Mouse (Mus musculus): ENCODE measurements at regions not wholly inside any gene's neighbourhood (a gene's known extent, or its start where the extent isn't known, plus 50 kb on each side); places are given as distances from the start of the nearest gene placed in this dataset.
A peak's percentile ranks its signal among the peaks of the same experiment; 100 is the strongest.

DNA sequence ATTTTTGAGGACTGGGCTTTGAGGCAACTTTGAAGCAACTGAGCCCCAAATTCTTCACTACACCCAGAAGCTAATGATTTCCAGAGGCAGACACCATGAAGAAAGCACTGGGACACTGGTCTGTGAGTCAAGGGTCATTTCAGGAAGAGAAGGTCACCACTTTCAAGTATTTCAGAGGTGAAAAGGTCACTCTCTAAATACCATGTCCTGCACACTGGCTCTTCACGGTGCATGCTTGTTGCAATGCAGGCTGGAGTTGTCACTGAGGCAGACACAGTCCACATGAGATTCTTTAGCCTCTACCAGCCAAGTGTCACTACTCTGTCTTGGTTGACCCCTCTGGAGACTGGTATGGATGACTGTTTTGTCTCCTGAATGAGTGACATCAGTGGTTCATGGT is 320.7 kb upstream of the Npvf start:
- no peak for DNase-seq

DNA sequence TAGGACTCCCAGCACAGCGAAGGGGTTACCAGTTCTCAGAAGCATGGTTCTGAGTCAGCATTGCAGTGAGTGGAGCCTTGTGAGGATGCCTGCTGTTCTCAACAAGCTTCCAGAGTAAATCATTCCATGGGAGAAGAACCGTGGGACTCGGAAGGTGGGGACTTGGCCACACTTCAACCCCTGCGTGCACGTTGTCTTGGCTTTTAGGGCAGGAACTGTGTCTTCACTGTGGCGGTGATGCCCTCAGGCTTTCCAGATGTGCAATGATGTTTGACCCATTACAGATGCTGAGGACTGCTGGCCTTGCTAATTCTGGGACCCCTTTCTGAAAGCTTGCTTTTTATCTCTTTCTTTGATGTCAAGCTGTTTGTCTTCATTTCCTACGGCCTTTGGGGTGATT is 322.7 kb upstream of the Npvf start:
- DNase-seq: no peak

DNA sequence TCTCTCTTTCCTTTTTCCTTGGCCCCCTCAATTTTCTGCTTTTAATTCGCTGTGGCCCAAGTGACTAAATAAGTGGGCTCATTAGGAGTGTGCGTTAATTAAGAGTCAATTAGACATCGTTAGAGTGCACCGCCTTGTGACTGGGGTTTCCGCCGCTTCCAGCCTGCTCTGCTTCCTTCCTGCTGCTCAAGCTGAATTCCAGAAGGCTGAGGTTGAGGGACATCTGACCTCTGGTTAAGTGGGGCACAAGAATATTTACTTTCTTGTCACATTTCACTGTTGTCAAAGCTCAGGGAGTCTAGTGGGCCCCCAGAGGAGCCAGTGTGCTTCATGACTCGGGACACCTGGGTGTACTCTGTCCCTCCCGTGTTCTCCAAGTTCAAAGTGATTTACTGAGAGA is 323.1 kb upstream of the Npvf start:
- peak; percentile 42 for DNase-seq

DNA sequence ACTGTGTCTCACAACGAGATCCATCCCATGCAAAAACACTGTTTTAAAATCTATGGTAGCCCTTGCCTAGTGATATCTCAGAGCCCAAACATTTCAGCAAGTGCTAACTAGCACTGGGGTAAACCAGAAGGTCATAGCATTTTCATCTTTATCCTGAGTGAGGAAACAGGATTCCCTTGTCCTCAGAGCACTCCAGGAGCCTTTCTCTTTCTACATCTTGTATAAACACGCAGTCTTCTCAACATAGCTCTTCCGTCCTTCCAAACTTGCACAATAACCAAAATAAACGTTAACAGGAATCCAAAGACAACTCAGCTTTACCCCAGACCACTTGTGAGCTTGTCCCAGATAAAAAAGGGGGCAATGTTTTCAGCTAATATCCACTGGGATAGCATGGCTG is 323.8 kb upstream of the Npvf start:
- no peak for DNase-seq

DNA sequence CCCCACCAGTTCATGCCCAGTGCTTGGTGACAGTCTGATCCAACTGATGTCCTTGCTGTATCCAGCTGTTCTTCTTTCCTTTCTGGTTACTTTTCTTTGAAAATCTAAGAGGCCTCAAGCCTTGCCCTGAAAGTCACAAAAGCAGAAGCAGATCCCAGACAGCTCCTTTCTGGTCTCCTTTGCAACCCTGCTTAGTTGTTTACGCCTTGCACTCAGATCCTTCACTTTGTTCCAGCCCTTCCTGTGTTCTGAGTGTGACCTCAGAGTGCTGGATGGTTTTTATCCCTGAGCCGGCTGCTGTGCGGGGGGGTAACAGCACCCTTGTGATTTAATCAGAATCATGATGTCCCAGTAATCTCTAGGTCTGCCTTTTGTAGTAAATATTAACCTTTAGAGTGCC is 324.3 kb upstream of the Npvf start:
- peak; percentile 51 for DNase-seq

DNA sequence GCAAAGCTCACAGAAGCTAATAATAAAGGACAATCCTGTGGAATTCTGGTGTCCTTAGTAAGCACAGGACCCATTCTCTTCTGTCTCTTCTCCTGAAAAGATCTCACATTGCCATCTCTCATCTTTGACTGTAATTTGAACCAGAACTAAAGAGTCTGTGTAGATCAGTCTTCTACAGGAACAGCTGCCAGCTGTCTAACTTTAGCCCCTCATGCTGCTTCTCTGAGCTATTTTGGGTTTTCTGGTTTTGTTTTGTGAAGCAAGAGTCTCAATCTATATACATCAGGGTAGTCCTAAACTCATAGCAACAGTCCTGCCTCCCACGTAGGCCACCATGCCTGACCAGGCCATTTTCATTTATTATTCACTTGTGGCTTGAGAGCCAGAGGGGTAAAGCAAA is 325.5 kb upstream of the Npvf start:
- DNase-seq: no peak

DNA sequence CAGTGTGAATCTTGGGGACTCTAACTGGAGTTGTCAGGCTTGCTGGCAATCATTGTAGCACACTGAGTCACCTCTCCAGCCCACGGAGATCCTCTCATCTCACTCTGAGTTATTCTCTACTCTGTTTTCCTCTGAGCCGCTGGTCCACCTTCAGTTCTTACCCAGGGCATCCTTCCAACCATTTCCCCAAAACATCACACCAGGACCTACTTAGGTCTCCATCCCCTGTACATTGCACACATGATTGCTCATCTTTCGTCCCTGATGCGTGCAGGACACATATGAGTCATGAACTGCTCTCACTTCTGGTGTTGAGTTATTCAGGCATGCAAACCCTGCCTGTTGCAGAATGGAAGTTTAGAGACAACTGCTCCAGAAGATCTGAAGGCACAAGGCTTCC is 326.1 kb upstream of the Npvf start:
- no peak for DNase-seq

DNA sequence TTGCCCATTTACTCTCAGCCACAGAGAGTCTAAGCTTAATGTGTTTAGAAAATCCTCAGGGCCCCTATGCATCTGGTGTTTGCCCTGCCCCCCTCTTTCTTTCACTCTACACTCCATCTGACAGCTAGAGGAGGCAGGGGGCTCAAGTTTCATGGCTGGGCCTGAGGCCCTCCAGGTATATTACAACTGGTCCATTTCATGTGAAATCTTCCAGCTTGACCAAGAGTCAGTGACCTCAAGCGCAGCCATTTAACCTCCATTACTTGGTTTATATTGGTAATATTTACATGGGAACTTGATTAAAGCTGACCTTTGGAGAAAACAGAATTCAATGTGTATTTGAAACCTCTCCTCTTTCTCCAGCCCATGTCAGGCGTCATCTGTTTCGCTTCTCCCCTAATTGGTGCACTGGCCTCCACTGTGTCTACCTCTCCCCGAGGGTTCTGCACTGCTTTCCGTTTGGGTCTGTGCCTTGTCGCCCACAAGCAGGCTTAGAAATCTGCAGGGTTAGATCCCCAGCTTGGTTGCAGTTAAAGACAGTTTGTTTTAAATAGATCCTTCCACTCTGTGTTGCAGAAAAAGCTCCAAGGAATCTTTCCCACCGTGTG is 327.6 kb upstream of the Npvf start:
- no peak for DNase-seq

DNA sequence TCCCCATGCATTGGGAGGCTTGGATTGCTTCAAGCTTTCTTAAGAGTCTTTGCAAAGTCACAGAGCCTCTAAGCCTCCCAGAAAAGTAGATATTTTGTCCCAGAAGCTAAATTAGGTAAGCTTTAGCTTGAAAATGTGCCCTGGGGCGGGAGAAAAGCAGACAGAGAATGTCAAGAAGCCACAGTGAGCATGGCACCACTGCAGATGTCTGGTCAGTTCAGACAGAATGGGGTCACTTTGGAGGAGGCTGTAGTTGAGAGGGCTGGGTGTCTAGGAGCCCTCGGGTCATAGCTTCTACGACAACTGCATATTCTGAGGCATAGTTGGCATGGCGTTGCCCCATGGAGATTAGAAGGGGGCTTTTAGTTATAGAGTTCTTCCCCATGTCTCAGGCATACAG is 328.6 kb upstream of the Npvf start:
- DNase-seq: no peak

DNA sequence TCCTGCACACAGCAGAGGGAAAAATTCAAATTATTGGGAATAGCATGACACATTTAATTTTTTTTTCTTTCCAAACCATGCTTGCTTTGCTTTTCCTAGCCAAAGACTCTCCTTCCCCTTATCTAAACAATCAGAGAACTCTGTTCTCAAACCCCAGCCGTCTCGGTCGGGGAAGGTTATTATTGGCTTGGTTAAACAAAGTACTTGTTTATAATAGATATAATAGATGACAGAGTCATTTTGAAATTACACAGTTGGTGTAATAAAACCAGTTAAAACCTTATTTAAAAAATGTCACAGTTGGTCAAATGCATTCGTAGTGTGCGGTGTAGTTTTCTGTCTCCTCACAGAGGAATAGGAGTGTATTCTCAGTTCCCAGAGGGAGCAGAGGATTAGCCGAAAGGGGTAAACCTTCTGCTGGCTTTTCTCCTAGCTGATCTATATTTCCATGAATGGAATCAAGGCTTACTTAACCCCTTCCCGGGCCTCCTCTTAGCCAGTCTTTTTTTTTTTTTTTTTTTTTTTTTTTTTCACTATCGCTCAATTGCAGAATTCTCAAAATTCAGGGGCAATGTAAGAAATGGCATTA is 329.4 kb upstream of the Npvf start:
- DNase-seq: no peak

DNA sequence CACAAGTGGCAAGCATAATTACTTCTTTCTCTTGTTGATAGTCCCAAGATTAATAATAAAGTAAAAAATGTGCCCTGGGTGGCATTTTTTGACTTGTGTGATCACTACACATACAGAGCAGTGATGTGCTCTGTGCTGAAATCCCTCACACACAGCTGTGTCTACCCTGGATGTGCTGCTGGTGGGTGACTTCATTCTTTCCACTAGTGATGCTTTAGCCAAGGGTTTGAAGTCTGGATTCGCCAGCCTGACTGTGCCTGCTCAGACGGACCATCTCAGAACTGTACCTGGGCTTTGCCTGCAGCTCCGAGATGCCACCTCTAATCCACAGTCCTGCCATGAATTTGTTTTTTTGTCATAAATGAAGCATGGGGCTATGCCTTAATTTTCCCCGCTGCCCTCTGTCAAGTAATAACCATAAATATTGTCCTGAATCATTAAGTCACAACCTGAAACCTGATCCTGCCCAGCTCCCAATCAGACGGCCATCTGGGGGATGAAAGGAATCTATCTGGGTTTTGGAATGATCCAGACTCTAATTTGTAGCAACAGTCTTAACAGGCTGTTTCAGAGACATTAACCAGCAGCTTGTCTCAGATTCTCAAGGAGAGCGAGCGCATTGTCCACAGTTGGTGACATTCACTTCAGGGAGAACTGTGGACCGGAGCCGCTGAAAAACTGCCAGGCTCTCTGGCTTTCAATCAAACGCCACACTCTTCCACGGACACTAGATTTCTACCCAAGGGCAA is 330.1 kb upstream of the Npvf start:
- DNase-seq: no peak

DNA sequence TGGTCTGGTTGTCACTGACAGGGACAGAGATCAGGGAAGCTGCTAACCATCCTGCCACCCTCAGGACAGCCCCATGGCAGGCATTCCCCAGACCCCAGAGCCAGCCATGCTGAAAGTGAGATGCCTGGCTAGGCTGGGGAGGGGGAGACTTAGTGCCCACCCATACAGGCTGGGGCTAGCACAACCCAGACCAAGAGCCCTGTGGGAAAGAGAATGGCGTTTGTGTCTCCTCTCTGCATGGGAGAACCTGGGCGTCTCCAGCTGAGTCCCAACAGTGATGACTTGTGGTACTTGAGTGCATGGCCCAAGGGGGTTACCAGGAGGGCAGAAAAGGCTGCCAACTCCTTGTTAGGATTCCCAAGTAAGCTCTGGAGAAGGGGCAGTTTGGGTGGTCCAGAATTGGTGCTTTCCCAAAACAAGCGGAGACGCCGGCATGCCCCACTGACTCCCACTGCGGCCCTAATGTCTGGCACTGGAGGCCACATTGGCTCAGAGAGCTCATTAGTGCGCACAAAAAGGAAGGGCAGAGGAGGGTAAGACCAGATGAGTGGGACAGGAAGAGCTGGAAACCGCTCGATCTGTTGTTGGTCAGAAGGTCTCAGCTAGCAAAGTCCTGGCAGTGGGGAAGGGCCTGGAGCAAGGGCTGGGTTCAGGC is 332.2 kb upstream of the Npvf start:
- DNase-seq: no peak

DNA sequence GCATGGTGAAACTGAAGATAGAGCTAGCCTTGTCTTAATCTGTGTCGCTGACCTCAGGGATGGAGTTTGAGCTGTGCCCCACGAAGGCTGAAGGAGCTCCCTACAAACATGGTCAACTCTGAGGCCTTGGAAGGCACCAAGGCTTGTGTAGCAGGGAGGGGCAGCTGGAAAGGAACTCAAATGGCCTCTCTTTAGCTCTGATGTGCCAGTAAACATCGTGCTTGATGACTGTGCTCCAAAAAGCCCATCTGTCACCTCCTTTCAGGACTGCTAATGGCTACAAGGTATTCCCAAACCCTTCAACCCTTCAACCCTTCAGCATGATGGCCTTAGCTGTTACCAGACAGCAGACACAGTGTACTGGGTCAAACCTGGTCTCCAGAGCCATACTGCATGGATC is 334.3 kb upstream of the Npvf start:
- DNase-seq: no peak

DNA sequence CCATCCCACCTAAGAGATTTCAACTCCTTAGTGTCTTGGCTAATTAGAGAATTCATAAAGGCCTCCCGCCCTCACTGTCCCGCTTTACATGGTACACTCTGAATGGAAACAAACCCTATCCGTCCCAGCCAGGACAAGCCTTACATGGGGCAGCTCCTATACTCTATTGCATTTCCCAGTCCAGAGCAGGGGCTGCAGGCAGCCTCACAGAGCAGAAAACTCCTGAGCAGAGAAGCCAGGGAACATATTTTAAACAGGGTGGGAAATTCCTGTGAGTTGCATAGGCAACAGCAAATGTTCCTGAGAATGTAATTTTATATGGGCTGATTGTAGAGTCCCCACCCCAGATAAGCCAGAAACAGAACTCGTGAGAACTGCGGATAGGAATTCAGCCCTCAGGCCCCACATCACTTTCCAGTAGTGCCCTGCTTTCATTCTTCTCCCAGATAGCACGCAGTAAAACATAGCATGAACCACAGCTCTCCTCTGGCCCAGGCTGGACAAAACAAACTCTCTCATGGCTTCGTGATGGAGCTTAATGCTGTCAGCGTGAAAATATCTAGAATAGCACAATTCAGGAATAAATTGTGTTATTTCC is 337.4 kb upstream of the Npvf start:
- no peak for DNase-seq

DNA sequence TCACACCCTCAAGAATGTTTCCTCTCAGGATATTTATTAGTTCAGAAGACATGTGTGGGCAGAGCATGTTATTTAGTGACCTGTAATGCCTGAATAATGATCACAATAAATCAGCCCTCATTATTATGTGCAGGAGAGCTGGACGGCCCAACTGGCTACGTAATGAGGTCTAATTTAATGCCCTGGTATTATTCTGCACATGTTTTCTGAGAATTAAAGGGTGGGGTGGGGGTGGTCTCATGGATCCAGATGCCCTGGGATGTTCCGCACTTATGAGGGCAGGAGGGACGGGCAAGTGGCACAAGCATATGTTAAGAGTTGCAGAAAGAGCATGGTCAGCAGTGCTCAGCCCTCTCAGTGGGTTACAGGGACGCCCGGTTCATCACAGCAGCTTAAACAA is 339.7 kb upstream of the Npvf start:
- DNase-seq: no peak

DNA sequence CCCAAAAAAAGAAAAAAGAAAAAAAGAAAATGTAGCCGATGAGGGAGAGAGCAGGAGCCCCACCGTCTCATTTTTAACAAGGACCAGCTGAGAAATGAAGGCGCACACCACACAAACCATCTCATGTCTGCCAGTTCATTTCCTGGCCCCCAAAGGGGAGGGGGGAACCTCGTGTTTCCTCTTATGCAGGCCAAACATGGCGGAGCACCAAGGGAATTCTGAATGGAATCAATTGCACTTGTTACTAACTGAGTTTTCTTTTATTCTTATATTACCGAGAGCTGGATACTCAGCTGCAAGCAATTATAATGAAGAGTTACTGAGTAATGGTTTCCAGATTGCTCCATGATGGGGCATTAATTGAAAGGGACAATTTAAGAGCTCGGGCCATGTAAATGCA is 348.5 kb upstream of the Npvf start:
- DNase-seq: no peak

DNA sequence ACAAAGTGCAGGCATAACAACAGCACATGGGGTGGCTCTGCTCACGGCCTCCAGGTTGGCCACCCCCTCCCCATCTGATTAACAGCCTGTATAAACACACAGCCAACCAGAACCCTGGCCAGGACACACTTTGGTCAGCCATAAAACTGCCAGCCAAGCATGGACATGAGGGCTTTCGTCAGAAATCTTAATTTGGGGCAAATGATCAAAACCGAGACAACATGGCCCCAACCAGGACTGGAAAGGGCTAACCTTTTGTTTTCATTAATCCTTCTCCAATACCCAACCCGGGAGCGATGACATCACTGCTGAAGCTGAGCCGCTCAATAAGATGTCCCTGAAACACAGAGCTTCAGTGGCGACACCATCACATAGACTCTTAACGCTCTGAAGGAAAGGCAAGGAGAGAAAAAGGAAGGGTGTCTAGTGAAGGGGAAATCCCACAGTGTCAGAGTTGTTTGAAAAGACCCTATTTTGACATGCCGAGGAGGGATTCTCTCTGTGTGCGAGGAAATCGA is 351.9 kb upstream of the Npvf start:
- peak; percentile 13 for DNase-seq

DNA sequence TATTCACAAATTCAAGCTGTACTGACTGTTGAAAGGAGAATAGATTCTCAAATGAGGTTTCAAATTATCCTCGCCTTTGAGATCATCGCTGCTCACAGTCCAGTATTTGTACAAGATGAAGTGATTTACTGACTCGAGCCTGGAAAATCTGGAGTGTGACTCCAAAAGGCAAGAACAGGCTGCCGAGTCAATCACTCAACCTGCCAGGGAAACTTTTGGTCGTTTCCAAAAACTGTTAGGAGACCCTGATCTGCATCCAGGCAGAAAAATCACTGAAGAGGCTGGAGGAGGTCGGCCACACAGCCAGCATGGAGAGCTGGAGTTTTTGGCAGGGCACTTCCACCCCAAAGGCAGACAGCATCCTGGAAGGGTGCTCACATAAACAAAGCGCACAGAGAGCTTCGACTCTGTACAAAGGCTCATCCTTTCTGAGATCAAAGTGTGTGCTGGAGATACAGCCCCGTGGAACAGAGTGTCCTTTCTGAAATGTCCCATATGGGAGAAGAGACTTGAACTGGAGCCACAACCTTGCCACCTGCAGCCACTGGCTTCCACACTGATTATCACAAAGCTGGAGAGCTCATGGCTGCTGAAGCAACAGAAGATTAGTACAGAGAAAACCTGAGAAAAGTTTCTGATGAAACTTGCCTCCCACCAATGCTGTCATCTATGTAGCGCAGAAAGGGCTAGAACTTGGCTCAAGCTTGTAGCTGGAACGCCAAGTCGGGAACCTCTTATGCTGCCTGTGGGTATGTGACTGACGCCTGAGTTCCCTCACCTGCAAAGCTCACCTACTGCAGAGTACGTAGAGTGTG is 355.5 kb upstream of the Npvf start:
- no peak for DNase-seq

DNA sequence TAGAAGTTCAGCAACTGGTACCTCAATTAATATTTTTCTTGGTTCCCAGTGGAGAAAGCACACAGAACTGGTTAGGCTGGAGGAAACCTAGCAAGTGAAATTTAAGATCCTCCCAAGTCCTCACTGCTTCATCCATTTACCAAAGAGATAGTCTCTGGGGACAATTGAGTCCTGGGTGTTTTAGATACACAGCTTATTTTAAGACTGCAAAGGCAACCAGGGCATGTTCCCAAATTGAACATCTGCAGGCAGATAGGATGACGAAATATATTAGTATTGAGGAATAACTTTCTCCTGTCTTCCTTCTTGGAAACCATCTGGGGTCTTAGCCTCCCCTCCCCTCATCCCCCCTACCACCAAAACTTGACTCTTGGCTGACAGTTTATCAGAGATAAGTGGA is 356.3 kb upstream of the Npvf start:
- no peak for DNase-seq

DNA sequence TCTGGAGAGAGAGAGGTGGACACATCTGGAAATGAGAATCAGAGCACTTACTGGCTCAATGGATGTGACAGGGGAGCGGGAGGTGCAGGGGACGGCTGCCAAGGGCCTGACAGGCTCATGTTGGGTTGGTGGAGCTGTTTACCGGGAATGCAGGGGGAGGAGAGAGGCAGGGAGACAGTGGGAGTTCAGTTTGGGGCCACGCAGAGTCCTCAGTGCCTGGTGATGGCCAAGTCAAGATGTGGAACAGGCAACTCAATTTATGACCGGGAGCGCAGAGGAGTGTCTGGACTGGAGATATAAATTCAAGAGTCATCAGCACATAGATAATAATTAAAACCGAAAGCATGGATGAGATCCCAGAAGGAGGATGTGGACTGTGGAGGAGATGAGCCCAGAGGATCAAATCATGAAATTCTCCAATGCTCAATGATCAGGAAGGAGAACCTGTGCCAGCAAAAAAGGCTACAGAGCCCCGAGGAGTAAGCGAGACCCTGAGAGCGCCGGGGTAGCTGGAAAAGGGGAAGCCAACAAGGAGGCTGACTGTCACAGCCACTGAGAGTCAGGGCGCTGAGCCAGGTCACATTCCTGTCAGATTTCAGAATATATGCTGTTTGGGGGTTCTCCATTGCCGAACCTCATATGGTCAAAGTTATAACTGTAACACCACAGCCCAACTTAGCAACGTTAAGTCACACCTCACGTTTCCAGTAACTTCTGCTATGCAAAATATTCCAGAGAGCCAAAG is 358.0 kb upstream of the Npvf start:
- DNase-seq: no peak

DNA sequence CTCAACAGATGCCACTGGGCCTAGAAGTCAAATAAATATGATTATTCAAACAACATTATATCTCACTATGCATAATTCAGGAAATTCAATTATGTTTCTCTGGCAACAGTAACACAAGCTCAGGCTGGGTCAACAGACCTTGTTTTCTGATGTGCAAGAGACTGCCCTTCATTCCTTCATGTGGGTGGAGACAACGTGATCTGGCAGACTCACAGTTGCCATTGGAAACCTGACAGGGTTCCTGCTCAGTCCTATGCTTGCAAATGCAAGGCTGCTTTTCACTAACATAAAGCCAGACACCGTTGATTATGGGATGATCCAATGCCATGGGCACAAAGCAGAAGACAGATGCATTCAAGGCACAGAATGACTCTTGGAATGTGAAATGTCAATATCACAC is 361.5 kb upstream of the Npvf start:
- DNase-seq: peak; percentile 7
